Mouse (Mus musculus) liver, embryonic 15.5 days (tissue): Measurements from ENCODE around the gene Sparcl1. TPM values are rescaled to one million over a fixed set of nuclear protein-coding genes. Genes with fewer than 3 reads are reported as not detected.

Experiments used
- ATAC-seq: fragments of 200-750 bp; cut with Nextera tagmentation; 2 replicates; pipeline ENCODE4 v1.8.0; 2017; ENCODE audit warnings: moderate number of reproducible peaks, mild to moderate bottlenecking, moderate library complexity; ENCODE audit not compliant: insufficient read depth
- H3K27ac ChIP-seq: fragments of 300-500 bp; sonication (generic); replicated peaks from 2 replicates; pipeline ENCODE4 v1.5.1; 2015; ENCODE audit warnings: mild to moderate bottlenecking, inconsistent platforms
- H3K27me3 ChIP-seq: fragments of 300-500 bp; sonication (generic); 2 replicates; pipeline ENCODE4 v1.6.1; 2015; ENCODE audit warnings: mild to moderate bottlenecking, inconsistent platforms
- H3K36me3 ChIP-seq: fragments of 300-500 bp; sonication (generic); replicated peaks from 2 replicates; pipeline ENCODE4 v1.6.1; 2015; ENCODE audit warnings: moderate library complexity, mild to moderate bottlenecking, inconsistent platforms
- H3K4me1 ChIP-seq: fragments of 300-500 bp; sonication (generic); replicated peaks from 2 replicates; pipeline ENCODE4 v1.6.1; 2015; ENCODE audit warnings: inconsistent platforms
- H3K4me2 ChIP-seq: fragments of 300-500 bp; sonication (generic); 2 replicates; pipeline ENCODE4 v1.6.1; 2015; ENCODE audit warnings: moderate library complexity, mild to moderate bottlenecking, inconsistent platforms
- H3K4me3 ChIP-seq: fragments of 300-500 bp; sonication (generic); replicated peaks from 2 replicates; pipeline ENCODE4 v1.5.1; 2015; ENCODE audit warnings: mild to moderate bottlenecking, inconsistent platforms
- H3K9ac ChIP-seq: fragments of 300-500 bp; sonication (generic); 2 replicates; pipeline ENCODE4 v1.6.1; 2015; ENCODE audit warnings: moderate library complexity, mild to moderate bottlenecking, inconsistent platforms
- H3K9me3 ChIP-seq: fragments of 300-500 bp; sonication (generic); replicated peaks from 2 replicates; pipeline ENCODE4 v1.6.1; 2016; ENCODE audit warnings: inconsistent platforms
- whole genome bisulfite sequencing: fragments of 180-500 bp; shearing (Covaris S2); methylation state at CpG from one replicate; pipeline ENCODE4 v1.1.7; 2015; ENCODE audit warnings: mixed read lengths; ENCODE audit not compliant: insufficient replicate concordance; 5-methylcytosine and 5-hydroxymethylcytosine counted together
- polyA plus RNA-seq: library from polyadenylated mRNA; unstranded; fragments of >200 nt; fragmentation: Nextera tagmentation; extraction: Ambion mirVana; gene quantifications from 2 replicates; pipeline ENCODE4 v1.2.1, GENCODE M21; 2015

Gene Sparcl1
- polyA plus RNA-seq, 1 experiment from 2014 or later = 3.2 TPM

- peaks cover 74% of the 10 kb centered on the region for H3K36me3 ChIP-seq
- H3K27ac ChIP-seq = peak overlapping the region; percentile 33; the same call in 1 of the 2 replicates
- 86% methylated on average over 5 of the region's 5 CpGs for WGBS
Measured at GRCm38 (mm10) chr5:104060429-104060828, 53.1 kb downstream of the Sparcl1 start.

GRCm38 (mm10) chr5:104059628-104060027 lies 53.9 kb downstream of the Sparcl1 start:
- 83% methylated on average over 9 of the region's 9 CpGs for WGBS
- peaks cover 67% of the 10 kb centered on the region for H3K36me3 ChIP-seq

More at GRCm38 (mm10) chr5:104060429-104060828, 53.1 kb downstream of the Sparcl1 start:
- H3K9me3 ChIP-seq = no peaks in the 10 kb centered on the region
- no peak for ATAC-seq
- peaks cover 54% of the 10 kb centered on the region for H3K4me1 ChIP-seq
- H3K9ac ChIP-seq = no peak overlapping the region
- no peak overlapping the region for H3K4me2 ChIP-seq
- H3K4me3 ChIP-seq = no peak overlapping the region
- H3K27me3 ChIP-seq = no peaks in the 10 kb centered on the region

GRCm38 (mm10) chr5:104058021-104058420 lies 55.5 kb downstream of the Sparcl1 start:
- Histone ChIP-seq H3K9me3 (no peaks in the 10 kb centered on the region), H3K9ac (no peak overlapping the region), H3K4me2 (no peak overlapping the region), H3K4me3 (no peak overlapping the region), H3K4me1 (peaks cover 65% of the 10 kb centered on the region), H3K36me3 (peaks cover 62% of the 10 kb centered on the region), H3K27me3 (no peaks in the 10 kb centered on the region), H3K27ac (no peak overlapping the region)
- no peak for ATAC-seq
- WGBS = 56% methylated on average over 15 of the region's 15 CpGs

More at GRCm38 (mm10) chr5:104059628-104060027, 53.9 kb downstream of the Sparcl1 start:
- no peak for ATAC-seq
- Histone ChIP-seq H3K4me3 (no peak overlapping the region), H3K27ac (peak overlapping the region; percentile 42; the same call in 1 of the 2 replicates), H3K27me3 (no peaks in the 10 kb centered on the region), H3K9me3 (no peaks in the 10 kb centered on the region), H3K4me2 (no peak overlapping the region), H3K9ac (no peak overlapping the region), H3K4me1 (peaks cover 61% of the 10 kb centered on the region)

DNA sequence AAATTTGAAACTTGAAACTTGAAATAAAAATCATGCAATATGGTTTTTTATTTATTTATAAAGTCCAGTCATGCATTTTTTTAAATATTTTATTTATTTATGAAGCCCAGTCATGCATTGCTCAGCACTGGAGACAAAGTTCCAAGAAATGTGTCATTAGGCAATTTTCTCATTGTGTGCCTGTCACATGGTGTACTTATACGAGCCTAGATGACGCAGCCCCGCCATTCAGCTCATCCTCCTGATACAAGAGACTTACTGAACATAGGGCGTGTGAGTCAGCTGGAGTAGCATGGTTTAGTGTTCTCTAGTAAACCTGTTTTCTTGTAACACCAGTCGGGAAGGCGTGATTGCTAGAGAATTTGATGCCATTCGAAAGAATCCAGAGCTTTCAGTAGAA lies 57.2 kb downstream of the Sparcl1 start:
- Histone ChIP-seq H3K36me3 (peaks cover 65% of the 10 kb centered on the region), H3K9me3 (no peaks in the 10 kb centered on the region), H3K4me1 (peaks cover 54% of the 10 kb centered on the region), H3K4me2 (no peak overlapping the region), H3K4me3 (no peak overlapping the region), H3K9ac (no peak overlapping the region), H3K27ac (peak overlapping the region; percentile 65; the same call in 1 of the 2 replicates), H3K27me3 (no peaks in the 10 kb centered on the region)
- WGBS = 75% methylated on average over 7 of the region's 7 CpGs
- ATAC-seq = no peak

GRCm38 (mm10) chr5:104055816-104056215 lies 57.7 kb downstream of the Sparcl1 start:
- H3K9ac ChIP-seq = no peak overlapping the region
- H3K36me3 ChIP-seq = peaks cover 65% of the 10 kb centered on the region
- peaks cover 54% of the 10 kb centered on the region for H3K4me1 ChIP-seq
- peak overlapping the region; percentile 87 for H3K27ac ChIP-seq
- no peaks in the 10 kb centered on the region for H3K9me3 ChIP-seq
- H3K4me3 ChIP-seq = no peak overlapping the region
- WGBS = 36% methylated on average over 4 of the region's 4 CpGs
- no peak for ATAC-seq
- peak overlapping the region; percentile 55; the same call in 1 of the 2 replicates for H3K4me2 ChIP-seq
- no peaks in the 10 kb centered on the region for H3K27me3 ChIP-seq

DNA sequence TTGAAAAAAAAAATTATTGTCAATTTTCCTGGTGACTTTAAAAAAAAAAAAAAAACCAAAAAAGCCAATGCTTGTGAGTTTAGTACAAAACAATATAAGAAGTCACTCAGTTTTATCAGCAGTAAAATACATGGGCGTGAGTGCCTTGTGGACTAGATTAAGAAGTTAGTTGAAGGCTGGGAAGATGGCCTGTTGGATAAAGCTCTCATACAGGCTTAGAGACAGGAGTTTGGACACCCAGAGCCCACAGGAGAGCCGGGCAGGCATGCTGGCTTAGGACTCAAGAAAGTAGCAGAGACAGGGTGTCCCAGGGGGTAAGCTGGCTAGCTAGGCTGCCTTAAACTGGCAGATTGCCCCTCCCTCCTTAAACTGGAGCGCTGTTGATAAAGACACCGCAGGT lies 58.6 kb downstream of the Sparcl1 start:
- WGBS = 35% methylated on average over 4 of the region's 4 CpGs
- Histone ChIP-seq H3K9ac (peak overlapping the region; percentile 33; the same call in 1 of the 2 replicates), H3K4me2 (peak overlapping the region; percentile 55), H3K4me1 (peaks cover 57% of the 10 kb centered on the region), H3K4me3 (no peak overlapping the region), H3K9me3 (no peaks in the 10 kb centered on the region), H3K27ac (peak overlapping the region; percentile 87), H3K36me3 (peaks cover 66% of the 10 kb centered on the region), H3K27me3 (no peaks in the 10 kb centered on the region)
- peak; percentile 84 for ATAC-seq

GRCm38 (mm10) chr5:104052956-104053355 lies 60.6 kb downstream of the Sparcl1 start:
- no peak overlapping the region for H3K9ac ChIP-seq
- H3K27ac ChIP-seq = peak overlapping the region; percentile 87; the same call in 1 of the 2 replicates
- peaks cover 70% of the 10 kb centered on the region for H3K4me1 ChIP-seq
- no peak overlapping the region for H3K4me3 ChIP-seq
- ATAC-seq = 0 out of 2 replicates have a peak, but pooled peaks have one; percentile 42
- no peak overlapping the region for H3K4me2 ChIP-seq
- no peaks in the 10 kb centered on the region for H3K9me3 ChIP-seq
- H3K36me3 ChIP-seq = peaks cover 47% of the 10 kb centered on the region
- H3K27me3 ChIP-seq = no peaks in the 10 kb centered on the region
- WGBS = 49% methylated on average over 8 of the region's 8 CpGs

DNA sequence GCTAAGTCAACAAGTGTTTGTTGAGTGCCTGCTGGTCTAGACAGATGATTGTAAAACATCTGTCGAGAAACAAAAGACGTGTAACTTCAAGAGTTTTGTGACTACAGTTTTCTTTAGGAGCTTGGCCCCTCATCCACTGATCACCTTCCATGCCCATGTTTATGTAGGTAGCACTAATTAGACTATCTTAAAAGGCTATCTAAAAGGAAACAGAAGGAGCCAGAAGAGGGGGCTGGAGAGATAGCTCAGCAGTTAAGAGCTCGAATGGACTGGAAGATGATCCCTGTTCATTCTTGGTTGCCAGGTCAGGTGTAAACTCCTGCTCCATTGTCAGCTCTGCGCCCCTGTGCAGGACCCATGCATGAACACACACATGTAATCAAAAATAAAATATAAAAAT lies 65.4 kb downstream of the Sparcl1 start:
- H3K9ac ChIP-seq = peak overlapping the region; percentile 97
- no peak for ATAC-seq
- H3K27me3 ChIP-seq = no peaks in the 10 kb centered on the region
- H3K4me1 ChIP-seq = peaks cover 56% of the 10 kb centered on the region
- H3K27ac ChIP-seq = peak overlapping the region; percentile 96
- peak overlapping the region; percentile 91 for H3K4me3 ChIP-seq
- no peaks in the 10 kb centered on the region for H3K9me3 ChIP-seq
- WGBS = 26% methylated on average over 4 of the region's 4 CpGs
- H3K4me2 ChIP-seq = peak overlapping the region; percentile 90
- H3K36me3 ChIP-seq = peaks cover 30% of the 10 kb centered on the region

DNA sequence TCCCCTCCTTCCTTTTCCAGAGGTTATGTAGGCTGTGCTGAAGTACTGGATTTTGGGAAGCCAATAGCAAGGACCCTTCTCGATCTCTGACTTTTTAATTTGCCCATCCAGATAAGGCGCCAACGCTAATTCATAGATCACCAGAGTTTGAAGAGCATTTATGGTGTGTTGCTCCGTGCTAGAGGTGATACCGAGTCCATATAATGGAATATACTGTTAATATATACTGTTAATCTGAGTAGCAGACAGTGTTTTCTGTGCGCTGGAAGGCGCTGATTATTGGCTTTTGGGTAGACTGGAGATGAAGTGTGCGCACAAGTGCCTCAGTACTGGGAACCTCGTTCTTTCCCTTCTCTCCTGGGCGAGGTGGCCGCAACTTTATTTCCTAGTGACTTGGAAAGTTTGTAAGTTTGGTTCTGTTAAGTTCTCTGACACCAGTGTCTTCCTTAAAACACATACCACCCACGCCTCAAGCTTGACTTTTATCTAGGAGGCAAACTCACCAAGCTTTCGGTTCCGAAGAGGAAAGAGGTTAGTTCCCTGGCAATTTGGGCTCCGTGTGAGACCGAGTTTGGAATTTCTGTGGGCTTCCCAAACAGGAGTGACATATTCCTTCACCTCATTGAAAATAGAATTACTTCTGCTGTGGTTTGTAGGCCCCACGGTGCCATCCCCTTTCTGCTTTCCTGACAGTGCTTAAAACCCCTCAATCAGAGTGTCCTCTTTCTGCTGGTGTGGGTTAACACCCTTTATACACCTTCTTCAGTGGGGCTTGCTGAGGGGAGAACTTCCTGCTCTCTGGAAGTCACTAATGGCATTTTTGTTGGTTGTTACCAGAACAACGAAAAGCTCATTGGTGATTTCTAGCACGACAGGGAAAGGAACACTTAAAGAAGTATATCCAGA lies 66.1 kb downstream of the Sparcl1 start:
- Histone ChIP-seq H3K27me3 (no peaks in the 10 kb centered on the region), H3K4me3 (peak overlapping the region; percentile 91), H3K27ac (peak overlapping the region; percentile 96), H3K9me3 (no peaks in the 10 kb centered on the region), H3K36me3 (peaks cover 27% of the 10 kb centered on the region), H3K4me1 (peaks cover 56% of the 10 kb centered on the region), H3K4me2 (peak overlapping the region; percentile 90), H3K9ac (peak overlapping the region; percentile 97)
- peak; percentile 20 for ATAC-seq
- under 1% methylated on average over 19 of the region's 19 CpGs for WGBS

GRCm38 (mm10) chr5:104046256-104047199 lies 67.0 kb downstream of the Sparcl1 start, which contains the start of gene Nudt9:
Gene Nudt9 (plus strand): TSS chr5:104046306.
- H3K4me3 ChIP-seq = peak within 1 kb of the TSS; percentile 91
- H3K9ac ChIP-seq = peak within 1 kb of the TSS; percentile 97
- H3K27me3 ChIP-seq = no peaks in the 10 kb centered on the region
- H3K36me3 ChIP-seq = peaks cover 17% of the 10 kb centered on the region
- ATAC-seq = peak; percentile 92
- WGBS = 3% methylated on average over 85 of the region's 90 CpGs
- H3K4me2 ChIP-seq = peak within 1 kb of the TSS; percentile 90
- peaks cover 54% of the 10 kb centered on the region for H3K4me1 ChIP-seq
- H3K27ac ChIP-seq = peak within 1 kb of the TSS; percentile 96
- no peaks in the 10 kb centered on the region for H3K9me3 ChIP-seq
